Mouse (Mus musculus): Measurements from ENCODE around the gene Ap1ar. TPM values are rescaled to one million over a fixed set of nuclear protein-coding genes. Genes with fewer than 3 reads are reported as not detected.

Ap1ar gene
- polyA plus RNA-seq, 1 experiment = 37.1 TPM

DNA sequence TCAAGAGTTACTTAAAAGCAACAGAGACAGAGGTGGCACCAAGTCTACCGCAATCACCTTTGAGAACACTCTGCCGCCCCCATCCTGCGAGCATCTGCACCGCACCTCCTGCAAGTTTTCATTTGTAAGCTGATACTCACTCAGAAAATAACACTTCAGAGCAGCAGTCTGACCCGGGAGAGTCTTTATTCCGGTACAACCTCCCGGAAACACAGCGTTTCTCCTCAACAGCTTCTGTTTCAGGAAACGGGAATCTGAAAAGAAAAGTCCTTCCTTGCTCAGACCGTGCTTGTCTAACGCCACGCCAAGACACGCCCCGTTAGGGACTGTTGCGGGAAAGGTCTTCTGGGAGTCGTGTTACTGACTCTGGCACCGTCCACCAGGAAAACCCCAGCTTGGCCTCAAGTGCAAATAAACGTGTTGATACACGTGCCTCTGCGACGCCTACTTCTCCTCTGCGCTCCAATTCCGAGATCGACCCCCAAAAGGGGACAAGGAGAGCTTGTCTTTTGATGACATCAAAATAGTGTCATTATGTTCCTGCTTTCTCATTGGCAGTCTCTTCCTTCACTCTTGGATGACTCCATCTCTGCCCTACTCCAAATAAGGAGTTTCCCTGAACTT, 57.2 kb downstream of the Ap1ar start, which contains the start of gene Alpk1:
TSS of gene Alpk1 (minus strand) at position 507 of the 624 bp plus-strand sequence.
- DNase-seq = peak; percentile 82
- H3K4me1 ChIP-seq (ENCODE audit: control insufficient read depth, insufficient read depth, low read length) = no peaks in the 10 kb centered on the region
- WGBS = 2% methylated on average over 24 of the region's 24 CpGs
- H3K36me3 ChIP-seq (ENCODE audit: control insufficient read depth, insufficient read depth, low read length) = no peaks in the 10 kb centered on the region
- peak within 1 kb of the TSS; percentile 39; the same call in 1 of the 2 replicates for H3K27ac ChIP-seq (ENCODE audit: insufficient read depth, low read depth, low read length)
- H3K4me3 ChIP-seq (ENCODE audit: insufficient read depth, low read depth, low read length) = peak within 1 kb of the TSS; percentile 47
- no peaks in the 10 kb centered on the region for H3K27me3 ChIP-seq (replicated peaks; ENCODE audit: control insufficient read depth, insufficient read depth, low read length)
- TF ChIP-seq CTCF (conservative IDR thresholded peaks at IDR 0.05; ENCODE audit: insufficient read depth, insufficient read length, low read depth, low read length) (peak; percentile 60), POLR2A (IDR thresholded peaks at IDR 0.05; ENCODE audit: low read depth, low read length) (no peak)

GRCm38 (mm10) chr3:127769146-127769545, 68.2 kb downstream of the Ap1ar start:
- WGBS = 87% methylated on average over 11 of the region's 11 CpGs
- no peaks in the 10 kb centered on the region for H3K4me1 ChIP-seq (ENCODE audit: control insufficient read depth, insufficient read depth, low read length)

DNA sequence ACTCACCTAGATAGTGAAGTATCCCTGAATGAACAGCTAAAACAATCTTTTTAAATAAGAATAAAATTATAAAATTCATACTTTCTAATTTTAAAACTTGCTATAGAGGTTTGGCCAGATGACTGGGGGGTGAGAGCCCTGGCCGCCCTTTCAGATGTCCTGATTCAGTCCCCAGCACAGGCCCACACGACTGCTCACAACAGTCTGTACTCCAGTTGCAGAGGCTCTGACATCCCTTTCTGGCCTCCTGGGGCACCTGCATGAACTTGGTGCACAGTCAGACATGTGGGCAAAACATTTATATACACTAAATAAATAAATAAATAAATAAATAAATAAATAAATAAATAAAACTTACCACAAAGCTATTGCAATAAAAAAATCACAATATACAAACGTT, 71.4 kb downstream of the Ap1ar start:
- Histone ChIP-seq H3K4me1 (ENCODE audit: control insufficient read depth, insufficient read depth, low read length) (no peaks in the 10 kb centered on the region), H3K36me3 (ENCODE audit: control insufficient read depth, insufficient read depth, low read length) (no peaks in the 10 kb centered on the region), H3K27me3 (replicated peaks; ENCODE audit: control insufficient read depth, insufficient read depth, low read length) (no peaks in the 10 kb centered on the region), H3K4me3 (ENCODE audit: insufficient read depth, low read depth, low read length) (no peak overlapping the region), H3K27ac (ENCODE audit: insufficient read depth, low read depth, low read length) (no peak overlapping the region)
- DNase-seq = no peak
- 75% methylated on average over 3 of the region's 3 CpGs for WGBS
- TF ChIP-seq CTCF (conservative IDR thresholded peaks at IDR 0.05; ENCODE audit: insufficient read depth, insufficient read length, low read depth, low read length) (no peak), POLR2A (IDR thresholded peaks at IDR 0.05; ENCODE audit: low read depth, low read length) (no peak)

More at GRCm38 (mm10) chr3:127769146-127769545, 68.2 kb downstream of the Ap1ar start:
- TF ChIP-seq CTCF (conservative IDR thresholded peaks at IDR 0.05; ENCODE audit: insufficient read depth, insufficient read length, low read depth, low read length) = no peak
- no peak for DNase-seq
- H3K4me3 ChIP-seq (ENCODE audit: insufficient read depth, low read depth, low read length) = no peak overlapping the region
- H3K36me3 ChIP-seq (ENCODE audit: control insufficient read depth, insufficient read depth, low read length) = no peaks in the 10 kb centered on the region
- no peaks in the 10 kb centered on the region for H3K27me3 ChIP-seq (replicated peaks; ENCODE audit: control insufficient read depth, insufficient read depth, low read length)
- H3K27ac ChIP-seq (ENCODE audit: insufficient read depth, low read depth, low read length) = no peak overlapping the region

DNA sequence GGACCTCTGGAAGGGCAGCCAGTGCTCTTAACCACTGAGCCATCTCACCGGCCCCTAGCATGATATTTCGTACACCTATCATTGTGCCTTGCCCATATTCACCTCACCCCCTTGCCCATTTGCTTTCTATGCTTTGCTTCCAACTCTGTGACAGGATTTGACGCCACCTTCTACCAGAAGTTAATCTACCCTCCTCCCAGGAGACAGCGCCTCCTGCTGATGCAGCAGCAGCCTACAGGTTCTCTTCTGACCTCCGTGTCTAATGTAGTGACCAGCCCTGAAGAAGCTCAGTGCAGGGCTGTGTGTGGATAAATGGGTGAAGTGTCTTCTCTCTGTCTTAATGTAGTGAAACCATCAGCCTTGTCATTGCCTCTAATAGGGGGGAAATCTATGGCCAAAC, 72.8 kb downstream of the Ap1ar start:
- no peak for TF ChIP-seq POLR2A (IDR thresholded peaks at IDR 0.05; ENCODE audit: low read depth, low read length)
- 0 out of 2 replicates have a peak, but pooled peaks have one; percentile 10 for TF ChIP-seq CTCF (conservative IDR thresholded peaks at IDR 0.05; ENCODE audit: insufficient read depth, insufficient read length, low read depth, low read length)
- 71% methylated on average over 5 of the region's 5 CpGs for WGBS
- DNase-seq = no peak
- Histone ChIP-seq H3K27me3 (replicated peaks; ENCODE audit: control insufficient read depth, insufficient read depth, low read length) (no peaks in the 10 kb centered on the region), H3K36me3 (ENCODE audit: control insufficient read depth, insufficient read depth, low read length) (no peaks in the 10 kb centered on the region), H3K27ac (ENCODE audit: insufficient read depth, low read depth, low read length) (no peak overlapping the region), H3K4me3 (ENCODE audit: insufficient read depth, low read depth, low read length) (no peak overlapping the region), H3K4me1 (ENCODE audit: control insufficient read depth, insufficient read depth, low read length) (no peaks in the 10 kb centered on the region)

DNA sequence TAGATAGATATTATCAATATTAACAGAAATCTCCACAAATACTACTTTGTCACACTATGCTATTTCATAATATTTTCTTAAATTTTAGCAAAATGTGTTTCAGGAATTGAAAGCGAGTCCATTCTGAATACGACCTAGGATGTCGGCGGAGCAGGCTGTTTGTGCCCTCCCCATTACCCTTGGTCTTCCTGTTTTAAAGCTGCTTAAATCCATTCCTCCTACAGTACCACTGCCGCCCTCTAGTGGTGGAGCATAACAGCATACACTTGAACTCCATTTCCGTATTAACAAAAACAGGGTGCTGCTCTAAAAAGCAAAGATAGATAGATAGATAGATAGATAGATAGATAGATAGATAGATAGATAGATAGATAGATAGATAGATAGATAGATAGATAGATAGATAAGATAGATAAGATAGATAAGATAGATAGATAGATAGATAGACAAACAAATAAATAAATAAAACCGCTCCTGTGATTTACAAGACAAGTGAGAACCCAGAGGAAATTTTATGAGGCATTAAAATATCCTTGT, 74.2 kb downstream of the Ap1ar start:
- H3K27me3 ChIP-seq (replicated peaks; ENCODE audit: control insufficient read depth, insufficient read depth, low read length) = no peaks in the 10 kb centered on the region
- peak; percentile 60 for TF ChIP-seq CTCF (conservative IDR thresholded peaks at IDR 0.05; ENCODE audit: insufficient read depth, insufficient read length, low read depth, low read length)
- no peak for TF ChIP-seq POLR2A (IDR thresholded peaks at IDR 0.05; ENCODE audit: low read depth, low read length)
- no peaks in the 10 kb centered on the region for H3K36me3 ChIP-seq (ENCODE audit: control insufficient read depth, insufficient read depth, low read length)
- H3K27ac ChIP-seq (ENCODE audit: insufficient read depth, low read depth, low read length) = no peak overlapping the region
- H3K4me1 ChIP-seq (ENCODE audit: control insufficient read depth, insufficient read depth, low read length) = no peaks in the 10 kb centered on the region
- DNase-seq = peak; percentile 76
- no peak overlapping the region for H3K4me3 ChIP-seq (ENCODE audit: insufficient read depth, low read depth, low read length)
- WGBS = 16% methylated on average over 7 of the region's 7 CpGs

- H3K4me1 ChIP-seq (ENCODE audit: control insufficient read depth, insufficient read depth, low read length) = no peaks in the 10 kb centered on the region
- H3K36me3 ChIP-seq (ENCODE audit: control insufficient read depth, insufficient read depth, low read length) = no peaks in the 10 kb centered on the region
- no peak for DNase-seq
- no peak overlapping the region for H3K27ac ChIP-seq (ENCODE audit: insufficient read depth, low read depth, low read length)
- H3K27me3 ChIP-seq (replicated peaks; ENCODE audit: control insufficient read depth, insufficient read depth, low read length) = no peaks in the 10 kb centered on the region
- H3K4me3 ChIP-seq (ENCODE audit: insufficient read depth, low read depth, low read length) = no peak overlapping the region
- 63% methylated on average over 8 of the region's 8 CpGs for WGBS
- TF ChIP-seq POLR2A (IDR thresholded peaks at IDR 0.05; ENCODE audit: low read depth, low read length) (no peak), CTCF (conservative IDR thresholded peaks at IDR 0.05; ENCODE audit: insufficient read depth, insufficient read length, low read depth, low read length) (no peak)
Observed at GRCm38 (mm10) chr3:127762403-127762802, 74.9 kb downstream of the Ap1ar start.

GRCm38 (mm10) chr3:127759212-127759611, 78.1 kb downstream of the Ap1ar start:
- WGBS = 19% methylated on average over 8 of the region's 8 CpGs
- peak; percentile 47 for DNase-seq

More at GRCm38 (mm10) chr3:127759212-127759611, 78.1 kb downstream of the Ap1ar start:
- no peak for TF ChIP-seq POLR2A (IDR thresholded peaks at IDR 0.05; ENCODE audit: low read depth, low read length)
- TF ChIP-seq CTCF (conservative IDR thresholded peaks at IDR 0.05; ENCODE audit: insufficient read depth, insufficient read length, low read depth, low read length) = peak; percentile 52
- H3K27me3 ChIP-seq (replicated peaks; ENCODE audit: control insufficient read depth, insufficient read depth, low read length) = no peaks in the 10 kb centered on the region
- H3K36me3 ChIP-seq (ENCODE audit: control insufficient read depth, insufficient read depth, low read length) = no peaks in the 10 kb centered on the region
- no peak overlapping the region for H3K4me3 ChIP-seq (ENCODE audit: insufficient read depth, low read depth, low read length)
- H3K27ac ChIP-seq (ENCODE audit: insufficient read depth, low read depth, low read length) = no peak overlapping the region
- no peaks in the 10 kb centered on the region for H3K4me1 ChIP-seq (ENCODE audit: control insufficient read depth, insufficient read depth, low read length)
